Mouse (Mus musculus): ENCODE results near the gene Kif5a.

Gene Kif5a

DNA sequence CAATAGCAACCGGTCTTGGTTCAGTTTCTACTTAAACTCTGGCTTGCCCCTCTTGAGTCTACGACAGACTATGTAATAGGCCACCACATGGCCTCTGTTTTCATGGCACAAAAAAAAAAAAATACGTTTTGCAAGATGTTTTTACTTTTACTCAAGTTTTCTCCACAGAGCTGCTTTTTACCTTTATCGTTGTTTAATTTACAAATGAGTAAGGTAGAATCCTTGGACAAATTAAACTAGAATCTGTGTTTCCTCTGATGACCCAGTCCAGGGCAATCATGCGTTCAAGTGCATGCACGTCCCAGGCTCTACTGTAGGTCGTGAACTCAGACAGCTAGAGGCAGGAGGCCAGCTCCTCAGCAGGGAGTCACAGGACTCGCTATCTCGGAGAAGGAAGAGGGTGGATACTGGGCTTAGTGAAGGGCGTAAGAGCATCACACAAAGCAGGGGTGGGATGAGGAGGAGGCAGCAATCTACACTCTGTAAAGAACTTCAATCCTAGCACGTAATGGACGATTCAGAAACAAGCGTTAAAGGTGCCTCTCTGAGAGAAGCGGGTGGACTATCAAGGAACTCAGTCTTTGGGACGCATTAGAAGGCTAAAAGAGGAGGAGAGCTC, 26.5 kb upstream of the Kif5a start:
- peak; percentile 70 for DNase-seq (ENCODE audit: low read depth)

DNA sequence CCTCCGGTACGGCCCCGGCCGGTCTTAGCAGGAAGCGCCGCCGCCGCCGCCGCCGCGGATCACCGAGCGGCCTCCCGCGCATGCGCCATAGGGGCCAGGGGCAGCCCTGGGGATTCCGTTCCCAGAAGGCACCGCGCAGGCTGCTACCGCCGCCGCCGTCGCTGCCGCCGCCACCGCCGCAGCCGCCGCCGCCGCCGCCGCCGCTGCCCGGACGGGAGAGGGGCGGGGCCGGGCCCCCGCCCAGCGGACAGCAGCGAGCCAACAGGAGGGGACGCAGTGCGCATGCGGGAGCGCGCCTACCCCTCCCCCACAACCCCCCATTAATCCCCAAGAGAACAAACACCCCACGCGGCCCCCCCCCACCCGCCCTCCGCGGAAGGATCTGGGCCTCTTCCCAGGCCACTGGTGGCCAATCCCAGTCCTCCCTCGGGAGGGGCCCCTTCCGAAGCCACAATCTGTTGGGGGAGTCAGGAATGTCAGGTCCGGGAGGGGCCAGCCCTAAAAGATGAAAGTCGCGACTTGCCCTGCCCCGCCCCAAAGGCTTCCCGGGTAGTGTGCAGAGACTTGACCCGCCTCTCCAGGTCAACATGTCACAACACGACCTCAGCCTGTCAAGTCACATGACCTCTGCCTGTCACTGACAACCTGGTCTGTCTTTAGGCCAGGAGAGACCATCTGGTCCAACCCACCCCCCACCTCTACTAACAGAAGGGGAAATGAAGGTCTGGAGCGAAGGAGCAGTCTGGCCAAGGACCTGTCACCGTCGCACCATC, 25.8 kb upstream of the Kif5a start, which contains the start of gene Mbd6:
Gene Mbd6, minus strand, starts transcription at position 219 of the 773 bp plus-strand sequence.
- DNase-seq (ENCODE audit: low read depth) = peak; percentile 77

DNA sequence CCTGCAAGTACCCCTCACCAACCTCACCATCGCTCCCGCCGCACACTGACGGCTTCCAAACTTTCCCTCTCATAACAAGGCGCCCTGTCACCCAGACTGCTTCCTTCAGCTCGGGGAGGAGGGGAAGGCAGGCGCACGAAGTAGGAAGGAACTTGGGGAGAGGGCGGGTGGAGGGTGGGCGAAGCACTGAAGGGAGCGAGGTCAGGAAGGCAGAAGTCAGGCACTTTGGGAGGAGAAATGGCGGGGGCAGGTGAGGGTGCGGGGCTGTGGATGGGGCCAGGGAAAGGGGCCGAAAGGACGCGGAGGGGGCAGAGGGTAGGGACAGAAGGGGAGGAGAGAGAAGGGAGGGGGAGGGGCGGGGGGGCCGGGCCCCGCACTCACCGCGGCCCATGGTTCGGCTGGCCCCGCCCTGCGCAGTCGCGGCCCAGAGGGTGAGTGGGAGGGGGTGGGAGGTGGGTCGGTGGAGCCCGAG, 25.2 kb upstream of the Kif5a start:
- DNase-seq (ENCODE audit: low read depth) = no peak

DNA sequence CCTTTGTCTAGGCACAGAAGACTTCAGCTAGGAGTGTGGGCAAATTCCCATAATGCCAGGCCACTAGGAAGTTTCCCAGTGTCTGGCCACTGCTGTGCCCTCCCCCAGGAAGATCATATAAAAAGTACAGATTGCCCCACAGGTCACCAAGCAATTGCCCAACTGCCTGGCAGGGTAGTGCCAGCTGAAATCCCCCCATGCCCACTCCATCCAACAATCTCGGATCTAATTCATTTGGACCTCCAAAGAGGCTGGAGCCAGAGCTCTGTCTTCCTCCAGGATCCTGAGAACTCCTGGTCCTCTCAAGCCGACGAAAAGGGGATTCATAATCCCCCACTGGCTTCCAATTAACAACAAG, 24.8 kb upstream of the Kif5a start:
- DNase-seq (ENCODE audit: low read depth) = no peak

DNA sequence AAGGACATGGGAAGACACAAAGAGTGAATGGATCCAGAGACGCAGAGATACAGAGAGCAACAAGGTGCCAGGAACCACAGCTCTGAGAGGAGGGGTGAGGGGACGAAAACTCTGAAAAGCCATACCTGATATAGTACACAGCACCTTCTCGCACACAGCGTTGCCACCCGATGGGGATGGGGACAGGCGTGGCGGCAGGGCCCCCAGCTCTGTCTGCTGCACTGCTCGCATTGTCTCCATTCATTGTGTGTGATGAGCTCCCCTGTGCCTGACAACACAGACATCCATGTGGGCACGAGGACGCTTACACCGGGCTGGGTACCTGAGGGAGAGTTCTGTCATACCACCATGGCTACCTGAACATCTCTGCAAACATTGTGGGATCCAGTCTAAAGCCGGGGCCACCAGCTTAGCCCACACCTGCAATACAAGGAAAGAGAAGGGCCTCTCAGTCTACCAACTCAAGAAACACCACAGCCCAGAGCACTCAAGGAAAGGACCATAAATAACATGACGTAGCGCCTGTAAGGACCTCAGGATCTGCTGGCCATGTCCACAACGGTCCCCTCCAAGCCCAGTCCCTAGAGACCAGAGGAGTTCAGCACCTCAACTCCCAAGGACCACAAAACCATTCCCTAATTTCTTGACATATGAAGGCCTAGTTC, 24.3 kb upstream of the Kif5a start:
- no peak for DNase-seq (ENCODE audit: low read depth)

DNA sequence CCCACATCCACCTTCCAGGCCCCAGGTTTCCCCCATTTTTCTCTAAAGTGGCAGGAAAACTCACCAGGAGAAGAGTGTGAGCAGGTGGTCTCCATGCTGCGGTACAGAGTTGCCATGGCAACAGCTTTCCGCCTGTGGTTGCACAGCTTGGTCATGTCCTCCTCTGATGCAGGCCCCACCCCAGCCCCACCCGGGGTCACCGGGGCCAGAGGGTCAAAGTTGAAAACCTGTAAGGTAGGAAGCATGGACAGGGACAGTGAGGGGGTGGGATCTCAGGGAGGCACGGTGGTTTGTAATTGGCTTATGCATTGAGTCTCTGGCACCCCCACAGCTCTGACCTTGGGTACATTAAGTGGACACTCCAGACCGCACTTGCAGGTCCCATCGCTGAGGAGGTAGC, 23.6 kb upstream of the Kif5a start:
- DNase-seq (ENCODE audit: low read depth) = no peak

DNA sequence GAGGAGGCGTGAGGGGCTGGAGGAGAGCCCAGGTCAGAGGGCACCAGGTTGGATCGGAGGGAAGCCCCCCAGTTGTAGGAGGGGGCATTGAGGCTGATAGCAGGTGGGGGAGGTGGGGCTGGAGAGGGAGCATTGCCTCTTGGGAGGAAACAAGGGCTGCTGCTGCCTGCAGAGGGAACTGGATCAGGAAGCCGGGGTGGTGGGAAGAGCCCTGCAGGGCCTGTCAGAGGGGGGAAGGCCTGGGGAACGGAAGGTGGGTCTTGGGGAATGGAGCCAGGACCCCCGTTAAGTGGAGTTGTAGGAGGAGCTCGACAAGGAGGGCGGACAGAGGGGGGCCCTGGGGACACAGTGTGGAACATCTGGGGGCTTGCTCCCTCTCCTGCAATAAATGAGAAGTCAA, 23.0 kb upstream of the Kif5a start:
- no peak for DNase-seq (ENCODE audit: low read depth)

DNA sequence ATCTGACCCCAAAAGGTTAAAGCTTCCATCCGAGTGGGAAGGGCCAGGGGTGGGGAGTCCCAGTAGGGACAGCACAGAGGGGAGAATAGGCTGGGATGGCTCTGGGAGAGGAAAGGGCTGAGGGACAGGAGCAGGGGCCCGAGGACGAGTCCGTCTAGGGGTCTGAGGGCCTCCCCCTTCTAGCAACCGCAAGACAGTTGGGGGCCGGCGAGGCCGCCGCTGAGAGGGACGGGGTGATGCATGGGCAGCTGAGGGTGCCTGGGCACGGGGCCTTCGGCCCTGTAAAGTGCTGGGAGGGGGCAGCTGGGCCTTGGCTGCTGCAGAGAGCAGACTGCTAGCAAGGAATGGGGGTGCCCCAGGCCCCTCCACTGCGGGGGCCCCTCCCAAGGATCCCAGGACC, 22.5 kb upstream of the Kif5a start:
- no peak for DNase-seq (ENCODE audit: low read depth)

DNA sequence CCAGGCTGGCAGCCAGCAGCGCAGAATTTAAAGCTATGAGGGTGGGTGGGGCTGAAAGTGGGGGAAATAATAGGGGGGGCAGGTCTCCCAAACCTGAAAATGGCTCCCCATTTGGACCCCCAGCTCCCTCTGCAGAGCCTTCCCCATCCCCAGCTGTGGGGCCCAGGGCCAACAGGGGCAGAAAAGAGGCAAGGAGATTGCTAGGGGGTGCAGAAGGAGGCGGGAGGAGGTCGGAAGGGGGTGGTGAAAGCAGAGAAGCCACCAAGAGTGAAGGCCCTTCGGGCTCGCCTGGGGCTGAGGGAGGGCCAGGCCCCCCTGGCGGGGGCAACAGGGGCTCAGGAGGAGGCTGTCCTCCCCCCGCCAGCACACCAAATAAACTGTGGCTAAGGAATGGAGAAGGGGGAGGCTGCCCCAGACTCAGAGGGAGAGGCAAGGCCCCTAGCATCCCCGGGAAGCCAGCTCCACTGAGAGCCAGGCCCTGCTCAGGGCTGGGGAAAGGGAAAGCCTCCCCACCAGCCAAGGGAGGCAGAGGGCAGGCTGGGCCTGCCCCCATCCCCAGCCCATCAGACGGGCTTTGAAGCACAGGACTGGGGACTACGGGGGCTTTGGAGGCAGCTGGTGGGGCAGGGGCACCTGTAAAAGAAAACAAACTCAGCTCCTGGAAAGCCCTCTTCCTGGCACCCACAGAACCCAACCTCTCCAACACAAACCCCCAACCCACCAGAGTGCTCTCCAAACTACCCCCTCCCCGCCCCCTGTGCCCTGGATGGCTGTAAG, 21.8 kb upstream of the Kif5a start:
- no peak for DNase-seq (ENCODE audit: low read depth)

DNA sequence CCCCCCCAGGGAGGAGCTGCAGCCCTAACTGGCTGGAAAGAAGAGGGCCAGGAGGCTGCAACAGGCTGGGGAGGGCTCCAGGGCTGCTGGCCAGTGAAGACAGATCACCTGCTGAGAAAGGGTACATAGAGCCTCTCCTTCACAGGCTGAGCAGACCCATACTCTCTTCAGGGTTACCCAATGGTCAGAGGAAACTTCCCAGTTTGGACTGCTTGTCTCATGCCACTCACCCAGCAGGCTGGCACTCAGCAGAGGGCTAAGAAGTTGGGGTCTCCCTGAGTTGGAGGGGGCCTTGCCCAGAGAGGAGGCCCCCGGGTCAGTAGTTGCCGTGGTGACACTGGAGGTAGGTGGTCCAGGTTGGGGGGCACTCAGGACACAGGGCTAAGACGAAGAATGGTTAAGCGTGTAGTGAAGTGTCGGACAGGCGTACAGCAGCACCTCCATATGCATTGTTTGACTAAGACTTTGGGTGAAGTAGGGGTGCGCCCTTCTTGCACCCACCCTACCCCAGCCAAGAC, 21.0 kb upstream of the Kif5a start:
- DNase-seq (ENCODE audit: low read depth) = no peak

DNA sequence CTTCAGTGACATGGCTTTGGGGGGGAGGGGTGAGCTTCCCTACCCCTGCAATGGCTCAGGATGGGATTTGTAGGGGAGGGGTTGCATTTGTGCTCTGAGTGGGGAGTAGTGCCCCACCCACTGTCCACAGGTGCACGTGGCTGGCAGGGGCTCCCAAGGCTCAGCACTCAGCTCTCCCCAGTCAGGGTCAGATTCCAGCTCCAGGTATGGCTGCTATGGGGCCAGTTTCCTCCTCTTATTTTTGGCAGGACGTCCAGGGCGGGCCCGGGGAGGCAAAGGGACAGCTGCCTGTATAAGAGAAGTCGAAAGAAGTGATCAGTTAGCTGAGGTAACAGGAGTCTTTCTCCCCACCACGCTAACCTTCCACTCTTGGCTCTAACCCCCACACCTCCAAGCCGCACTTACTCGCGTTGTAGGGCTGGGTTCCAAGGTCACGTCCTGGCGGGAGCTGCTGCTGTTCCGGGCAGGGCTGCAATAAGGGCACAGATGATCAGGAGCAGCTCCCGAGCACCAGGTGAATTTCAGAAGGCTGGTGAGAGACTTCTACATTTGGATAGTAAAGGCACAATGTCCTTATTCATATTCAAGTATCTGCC, 19.6 kb upstream of the Kif5a start:
- DNase-seq (ENCODE audit: low read depth) = no peak

DNA sequence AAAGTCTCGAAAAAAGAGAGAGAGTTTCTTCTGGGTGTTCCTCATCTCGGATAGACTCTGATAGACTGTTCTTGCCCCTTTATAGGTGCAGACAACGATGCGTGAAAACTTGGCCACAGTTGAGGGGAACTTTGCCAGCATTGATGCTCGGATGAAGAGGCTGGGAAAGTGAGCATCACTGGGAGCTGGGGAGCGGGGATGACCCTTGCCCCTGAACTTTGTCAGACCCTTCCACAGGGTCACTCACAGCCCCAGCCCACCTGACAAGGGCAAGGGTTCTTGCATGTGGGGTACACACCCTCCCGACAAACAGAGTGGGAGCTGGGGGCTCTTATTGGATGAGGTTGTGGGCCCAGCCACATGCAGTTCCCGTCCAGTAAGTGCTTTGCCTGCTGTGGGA, 18.2 kb upstream of the Kif5a start:
- DNase-seq (ENCODE audit: low read depth) = no peak

DNA sequence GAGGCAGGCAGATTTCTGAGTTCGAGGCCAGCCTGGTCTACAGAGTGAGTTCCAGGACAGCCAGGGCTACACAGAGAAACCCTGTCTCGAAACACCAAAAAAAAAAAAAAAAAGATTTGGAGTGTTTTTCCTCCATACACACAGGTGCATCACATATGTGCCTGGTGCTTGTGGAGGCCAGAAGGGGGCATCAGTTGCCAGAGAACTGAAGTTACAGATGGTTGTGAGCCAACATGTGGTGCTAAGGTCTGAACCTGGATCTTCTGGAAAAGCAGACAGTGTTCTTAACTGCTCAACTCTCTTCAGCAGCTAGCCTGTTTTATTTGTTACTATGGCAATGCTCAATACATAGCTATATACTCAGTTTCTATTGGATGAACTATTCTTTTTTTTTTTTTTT, 16.6 kb upstream of the Kif5a start:
- no peak for DNase-seq (ENCODE audit: low read depth)

DNA sequence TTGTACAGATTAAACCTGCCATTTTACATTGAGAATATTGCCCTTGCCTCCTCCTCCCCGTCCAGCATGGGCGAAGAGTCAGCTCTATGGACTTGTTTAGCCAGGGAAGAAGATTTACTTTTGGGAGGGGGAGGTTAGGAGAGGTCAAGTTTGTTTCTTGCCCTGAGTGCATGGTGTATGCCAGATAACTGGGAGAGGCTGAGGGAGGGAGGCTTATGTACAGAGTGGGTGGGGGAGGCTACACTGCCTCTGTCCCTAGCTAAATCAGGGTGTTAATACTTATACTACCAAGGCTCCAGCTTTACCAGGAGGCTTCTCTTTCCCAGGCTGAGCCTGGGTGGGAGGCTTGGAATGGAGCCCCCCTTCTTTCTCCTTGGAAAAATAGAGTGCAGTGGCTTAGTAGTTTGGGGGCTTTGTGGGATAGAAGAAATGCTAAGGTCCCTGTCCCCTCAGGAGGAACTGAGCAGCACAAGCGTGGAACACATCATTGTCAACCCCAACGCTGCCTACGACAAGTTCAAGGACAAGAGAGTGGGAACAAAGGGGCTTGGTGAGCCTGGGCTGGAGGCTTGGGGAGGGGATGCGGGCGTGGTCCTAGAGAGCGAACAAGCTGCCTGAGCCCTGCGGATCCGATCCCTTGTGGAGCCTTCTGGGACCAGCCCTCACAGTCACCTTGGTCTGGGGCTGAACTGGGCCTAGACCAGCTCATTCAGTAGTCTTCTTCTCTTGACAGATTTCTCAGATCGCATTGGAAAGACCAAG, 11.3 kb upstream of the Kif5a start:
- DNase-seq (ENCODE audit: low read depth) = no peak

DNA sequence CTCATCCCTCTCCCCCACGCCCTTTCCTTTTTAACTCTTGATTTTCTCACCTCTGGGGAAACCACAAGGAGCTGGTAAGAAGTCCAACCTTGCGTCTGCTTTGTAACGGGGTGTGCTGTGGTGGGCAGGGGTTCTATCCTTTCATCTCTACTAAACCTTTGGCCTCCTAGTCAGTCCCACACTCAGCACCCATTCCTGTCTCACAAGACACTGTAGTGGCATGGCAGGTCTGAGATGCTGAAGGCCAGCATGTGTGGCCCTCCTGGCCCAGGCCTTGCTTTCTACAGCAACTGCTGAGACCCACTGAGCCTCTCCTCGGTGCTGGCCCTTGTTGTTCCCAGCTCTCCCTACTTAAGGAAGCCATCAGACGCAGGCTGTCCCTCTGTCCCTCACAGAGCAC, 9.2 kb upstream of the Kif5a start:
- DNase-seq (ENCODE audit: low read depth) = no peak

DNA sequence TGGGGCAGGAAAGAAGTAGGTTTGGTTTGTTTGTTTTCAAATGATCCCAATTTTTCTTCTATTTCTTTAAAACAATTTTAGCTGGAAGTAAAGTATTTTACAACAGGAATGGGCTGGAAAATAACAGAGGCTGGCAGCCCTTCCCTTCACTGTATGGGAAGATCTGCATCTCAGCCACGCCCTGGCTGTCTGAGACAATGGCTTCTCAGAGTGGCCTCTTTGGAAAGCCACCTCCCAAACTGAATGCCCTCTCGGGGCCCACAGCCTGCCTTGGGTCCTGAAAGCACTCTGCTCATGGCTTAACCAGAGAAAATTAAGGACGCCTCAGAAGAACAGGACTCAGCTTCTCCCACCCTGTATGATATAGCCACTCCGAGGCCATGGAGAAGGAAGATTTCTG, 6.7 kb upstream of the Kif5a start:
- DNase-seq (ENCODE audit: low read depth) = no peak

DNA sequence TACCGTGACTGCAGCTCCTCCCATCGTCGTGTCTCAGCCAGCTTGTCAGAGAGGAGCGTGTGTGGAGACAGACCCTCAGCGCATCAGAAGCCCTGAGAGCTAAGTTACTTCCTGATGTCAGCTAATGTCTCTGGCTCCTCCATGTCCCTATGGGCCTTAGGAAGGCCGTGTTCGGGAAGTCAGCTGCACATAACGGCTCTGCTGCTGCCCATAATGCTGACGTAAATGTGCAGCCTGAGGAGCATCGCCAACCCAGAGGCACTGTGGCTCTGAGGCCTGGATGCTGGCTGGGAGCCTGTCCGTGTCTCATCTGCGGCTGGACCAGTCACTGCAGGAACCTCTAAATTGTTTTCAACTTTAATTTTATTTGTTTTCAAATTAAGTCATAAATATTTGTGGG, 5.9 kb upstream of the Kif5a start:
- no peak for DNase-seq (ENCODE audit: low read depth)

DNA sequence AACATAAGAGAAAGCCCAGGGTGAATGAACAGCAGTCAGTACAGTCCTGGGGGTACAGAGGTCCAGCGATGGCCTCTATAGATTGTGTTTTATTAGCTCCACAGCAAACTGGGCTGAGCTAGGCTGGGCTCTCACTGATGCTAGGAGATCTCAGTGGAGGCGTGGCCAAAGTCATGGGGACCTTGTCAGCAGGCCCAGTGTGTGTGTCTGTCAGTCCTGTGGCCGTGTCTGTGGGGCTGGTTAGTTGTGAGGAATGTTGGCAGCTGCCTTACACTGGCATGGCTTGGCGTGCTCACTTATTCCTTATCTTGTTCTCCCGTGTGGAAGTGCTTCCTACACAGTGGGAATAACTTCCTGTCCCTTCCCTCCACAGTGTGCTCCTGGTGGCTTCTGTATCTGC, 5.3 kb upstream of the Kif5a start:
- DNase-seq (ENCODE audit: low read depth) = no peak

DNA sequence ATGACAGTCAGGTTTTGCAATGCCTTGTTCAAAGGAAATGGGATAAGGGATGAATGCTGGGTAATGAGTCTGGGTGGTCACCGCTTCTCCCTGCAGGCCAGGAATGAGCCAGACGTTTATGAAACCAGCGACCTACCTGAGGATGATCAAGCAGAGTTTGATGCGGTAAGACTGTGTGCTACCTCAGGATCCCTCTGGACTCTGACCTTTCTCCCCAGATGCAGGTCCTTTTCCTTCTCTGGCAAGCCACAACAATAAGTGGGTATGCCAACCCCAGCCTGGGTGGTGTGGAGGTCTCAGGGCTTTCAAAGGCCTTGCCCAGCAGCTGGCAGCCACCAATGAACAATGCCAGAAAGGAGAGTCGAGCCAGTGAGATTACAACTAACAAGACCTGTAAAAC, 4.2 kb upstream of the Kif5a start:
- DNase-seq (ENCODE audit: low read depth) = no peak

DNA sequence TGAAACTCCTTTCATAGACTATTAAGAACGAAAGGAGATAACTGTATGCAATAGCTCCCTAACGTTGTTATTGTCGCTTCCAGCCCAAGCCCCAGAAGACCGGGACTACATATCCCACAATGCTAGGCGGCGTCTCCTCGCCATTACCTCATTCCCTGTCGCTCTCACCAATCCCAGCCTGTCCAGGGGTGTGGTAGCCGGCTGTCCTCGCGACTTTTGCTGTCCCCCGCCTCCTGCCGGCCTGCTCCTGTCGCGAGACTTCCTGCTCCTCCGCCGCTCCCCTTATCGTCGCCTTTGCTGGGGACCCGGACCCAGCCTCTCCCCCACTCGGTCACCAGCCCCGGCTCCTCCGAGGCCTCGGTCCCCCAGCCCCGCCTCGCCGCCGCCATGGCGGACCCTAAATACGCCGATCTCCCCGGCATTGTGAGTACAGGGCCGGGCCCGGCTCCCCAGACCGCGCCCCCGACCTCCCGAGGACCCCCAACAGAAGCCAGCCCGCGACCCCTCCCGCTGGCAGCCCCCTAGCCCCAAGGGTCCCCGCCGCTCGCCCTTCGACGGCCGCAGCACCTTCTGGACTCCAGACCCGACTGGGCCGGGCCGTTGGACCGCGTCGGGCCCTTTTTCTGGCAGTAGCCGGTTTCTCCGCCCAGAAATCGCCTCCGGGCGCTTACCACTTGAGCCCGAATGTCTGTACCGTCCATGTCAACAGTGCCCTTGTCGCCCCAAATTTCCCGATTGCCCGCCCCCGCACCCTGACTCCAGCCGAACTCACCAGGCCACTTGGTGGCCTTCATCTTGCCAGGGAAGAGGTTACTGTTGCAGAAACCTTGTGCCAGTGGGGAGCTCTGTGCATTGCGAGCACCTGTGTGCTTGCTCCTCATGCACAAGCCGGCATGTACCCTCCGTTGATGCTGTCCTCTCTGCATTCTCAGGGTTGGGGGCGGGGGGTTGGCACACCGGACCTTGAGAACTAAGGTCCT, 3.3 kb upstream of the Kif5a start, which contains the start of gene Dctn2:
Gene Dctn2, plus strand, starts transcription at position 257 of the 980 bp plus-strand sequence.
- DNase-seq (ENCODE audit: low read depth) = peak; percentile 93
